Mouse (Mus musculus): ENCODE measurements around the gene Acyp1.

DNA sequence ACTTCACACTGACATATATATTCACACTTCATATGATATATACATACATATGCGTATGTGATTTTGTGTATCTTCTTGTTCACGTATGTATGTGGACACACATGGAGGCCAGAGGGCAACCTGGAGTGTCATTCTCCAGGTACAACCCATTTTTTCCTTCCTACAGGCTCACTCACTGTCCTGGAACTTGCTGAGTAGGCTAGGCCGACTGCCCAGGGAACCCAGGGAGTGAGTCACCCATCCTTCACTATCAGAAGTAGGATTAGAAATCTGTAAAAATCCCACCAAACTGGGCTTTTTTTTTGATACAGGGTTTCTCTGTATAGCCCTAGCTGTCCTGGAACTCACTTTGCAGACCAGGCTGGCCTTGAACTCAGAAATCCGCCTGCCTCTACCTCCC is 3.2 kb downstream of the Acyp1 start:
- TF ChIP-seq MAFK (IDR thresholded peaks at IDR 0.05; ENCODE audit: insufficient read depth, low read depth, low read length) (no peak), ZNF384 (IDR thresholded peaks at IDR 0.05; ENCODE audit: low read depth, low read length) (no peak), HCFC1 (IDR thresholded peaks at IDR 0.05; ENCODE audit: borderline replicate concordance, insufficient read depth, low read length) (no peak)

Measured in ES-E14 (cell line).